Mouse (Mus musculus) bone marrow macrophage, adult 2 months (primary cell): ENCODE results near the gene Ctsl.

Experiments
- CTCF ChIP-seq: IDR thresholded peaks from 2 replicates; pipeline ENCODE4 v1.5.1; 2012; ENCODE audit warnings: low read depth, mild to moderate bottlenecking, low read length, moderate library complexity
- POLR2A ChIP-seq: IDR thresholded peaks from 2 replicates; pipeline ENCODE4 v1.6.1; 2012; ENCODE audit warnings: mild to moderate bottlenecking, low read depth, low read length, borderline replicate concordance

DNA sequence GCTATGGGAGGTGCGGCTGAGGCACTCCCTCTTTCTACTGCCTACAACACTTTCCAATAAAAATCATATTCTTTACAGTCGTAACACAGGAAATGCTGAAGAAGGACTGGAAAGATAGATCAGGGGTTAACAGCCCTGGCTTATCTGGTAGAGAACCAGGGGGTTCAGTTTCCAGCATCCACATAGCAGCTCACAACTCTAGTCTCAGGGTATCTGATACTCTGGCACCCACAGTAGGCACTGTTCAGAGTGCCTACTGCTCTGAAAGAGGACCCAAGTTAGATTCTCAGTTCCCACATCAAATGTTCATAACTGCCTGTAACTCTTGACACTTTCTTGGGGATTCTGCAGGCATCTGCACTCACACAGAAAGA is 57.8 kb downstream of the Ctsl start:
- TF ChIP-seq POLR2A, result no peak
- no peak for TF ChIP-seq CTCF
